Mouse (Mus musculus): Measurements from ENCODE around the gene Akr1a1.
"Not testable (repeated sequence)": the region's sequence is repeated elsewhere in the genome, so short reads cannot be mapped to it uniquely, and the experiment has no call there.

Gene Akr1a1

GRCm38 (mm10) chr4:116650924-116651796 is at the start of gene Akr1a1:
Gene Akr1a1 (minus strand): TSS chr4:116651680.
- DNase-seq = peak; percentile 89 to 90

DNA sequence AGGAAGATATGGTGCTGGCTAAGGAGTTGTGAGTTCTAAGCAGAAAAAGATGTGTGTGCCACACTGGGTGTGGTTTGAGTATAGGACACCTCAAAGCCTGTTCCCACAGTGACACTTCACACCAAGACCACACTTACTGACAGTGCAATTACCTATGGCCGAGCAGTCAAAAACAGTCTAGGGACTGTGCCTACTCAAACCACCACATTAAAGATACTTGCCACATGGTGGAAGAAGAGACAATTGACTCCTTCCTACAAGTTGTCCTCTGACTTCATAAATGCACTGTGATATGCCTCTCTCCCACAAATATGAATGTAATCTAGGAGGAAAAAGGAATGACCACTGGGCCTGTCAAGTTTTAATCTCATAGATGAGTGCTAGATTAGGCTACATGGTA is 49.5 kb upstream of the Akr1a1 start:
- DNase-seq = no peak

- DNase-seq = no peak
These were observed 47.3 kb upstream of the Akr1a1 start for GRCm38 (mm10) chr4:116698693-116699342.

DNA sequence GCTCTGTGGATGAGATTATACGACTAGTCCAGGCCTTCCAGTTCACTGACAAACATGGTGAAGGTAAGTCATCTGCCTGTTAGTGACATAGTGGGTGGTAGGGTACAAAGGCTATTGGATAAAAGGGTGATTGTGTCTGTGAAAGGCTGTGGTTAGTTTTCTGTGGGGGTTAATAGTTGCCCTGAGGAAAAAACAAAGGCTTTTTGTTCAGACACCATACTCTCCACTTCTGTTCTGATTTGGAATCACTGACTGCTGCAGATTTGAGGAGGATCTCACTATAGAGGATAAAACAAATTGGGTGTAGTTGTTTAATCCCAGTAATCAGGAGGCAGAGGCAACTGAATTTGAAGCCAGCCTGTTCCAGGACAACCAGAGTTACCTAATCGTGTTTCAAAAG is 42.3 kb upstream of the Akr1a1 start:
- DNase-seq = no peak

- no peak for DNase-seq
These were observed 40.7 kb upstream of the Akr1a1 start for GRCm38 (mm10) chr4:116692146-116692545.

- no peak for DNase-seq
These were observed 37.9 kb upstream of the Akr1a1 start for GRCm38 (mm10) chr4:116689309-116689876.

- DNase-seq = no peak
These were observed 35.6 kb upstream of the Akr1a1 start for GRCm38 (mm10) chr4:116687041-116687440.

GRCm38 (mm10) chr4:116685402-116686061 is 34.1 kb upstream of the Akr1a1 start, which contains the start of gene Prdx1:
Gene Prdx1 (plus strand): TSS chr4:116685544.
- peak; percentile 95 to 98 for DNase-seq

DNA sequence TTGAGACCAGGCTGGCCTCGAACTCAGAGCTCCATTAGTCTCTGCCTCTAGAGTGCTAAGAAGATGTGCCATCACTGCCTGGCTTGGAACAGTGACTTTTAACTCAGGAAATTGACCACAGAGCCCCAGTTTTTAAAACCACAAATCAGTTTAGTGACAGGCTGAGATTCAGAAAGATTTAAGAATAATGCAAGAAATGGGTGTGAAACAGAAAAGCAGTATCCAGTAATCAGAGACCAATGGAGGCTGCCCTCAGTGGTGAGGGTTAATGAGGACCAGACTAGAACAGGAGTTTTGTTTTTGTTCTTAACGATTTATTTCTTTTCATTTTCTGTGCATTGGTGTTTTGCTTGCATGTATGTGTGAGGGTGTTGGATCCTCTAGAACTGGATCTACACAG is 33.2 kb upstream of the Akr1a1 start:
- no peak for DNase-seq

DNA sequence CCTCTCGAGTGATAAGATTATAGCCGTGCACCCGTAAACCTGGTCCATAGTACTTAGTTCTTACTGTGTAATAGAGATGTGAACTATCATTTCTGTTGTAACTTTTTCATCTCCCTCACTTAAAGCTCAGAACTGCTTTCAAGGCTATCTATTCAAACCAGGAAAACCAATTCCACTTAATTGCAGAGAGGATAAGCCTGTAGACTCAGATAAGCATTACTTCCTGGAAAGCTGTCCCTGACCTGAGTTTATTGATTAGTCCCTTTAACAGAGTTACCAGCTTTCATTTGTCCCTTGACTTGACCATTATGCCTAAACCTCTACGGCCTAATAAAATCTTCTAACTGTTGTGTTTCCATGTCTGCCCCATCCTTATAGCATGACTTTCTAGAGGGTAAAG is 32.5 kb upstream of the Akr1a1 start:
- no peak for DNase-seq

DNA sequence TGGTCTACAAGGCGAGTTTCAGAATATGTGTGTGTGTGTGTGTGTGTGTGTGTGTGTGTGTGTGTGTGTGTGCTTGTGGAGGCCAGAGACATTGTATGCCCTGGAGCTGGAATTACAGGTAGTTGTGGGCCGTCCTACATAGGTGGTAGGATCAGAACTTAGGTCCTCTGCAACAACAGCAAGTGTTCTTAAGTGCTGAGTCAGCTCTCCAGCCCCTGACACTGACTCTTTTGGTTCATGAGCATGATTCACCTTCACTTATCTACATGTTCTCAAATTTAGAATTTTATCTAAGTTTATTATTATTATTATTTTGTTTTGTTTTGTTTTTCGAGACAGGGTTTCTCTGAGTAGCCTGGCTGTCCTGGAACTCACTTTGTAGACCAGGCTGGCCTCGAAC is 29.0 kb upstream of the Akr1a1 start:
- DNase-seq = not testable (repeated sequence)

DNA sequence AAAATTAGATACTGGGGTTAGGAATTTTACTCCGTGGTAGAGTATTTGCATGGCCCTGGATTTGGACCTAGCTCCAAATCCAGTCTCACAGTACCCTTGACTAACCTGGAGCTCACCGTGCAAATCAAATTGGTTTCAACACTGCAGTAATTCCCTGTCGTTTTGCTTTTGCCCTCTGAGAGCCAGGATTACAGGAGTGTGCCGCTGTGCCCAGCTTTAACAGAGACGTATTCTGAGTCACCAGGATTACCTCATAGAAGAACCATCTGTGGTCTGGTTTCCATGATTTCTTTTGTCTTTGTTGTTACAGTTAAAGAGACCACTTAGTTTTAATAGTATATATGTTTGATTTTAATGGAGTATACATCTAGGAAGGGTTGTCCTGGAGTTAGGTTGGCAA is 27.7 kb upstream of the Akr1a1 start:
- no peak for DNase-seq

DNA sequence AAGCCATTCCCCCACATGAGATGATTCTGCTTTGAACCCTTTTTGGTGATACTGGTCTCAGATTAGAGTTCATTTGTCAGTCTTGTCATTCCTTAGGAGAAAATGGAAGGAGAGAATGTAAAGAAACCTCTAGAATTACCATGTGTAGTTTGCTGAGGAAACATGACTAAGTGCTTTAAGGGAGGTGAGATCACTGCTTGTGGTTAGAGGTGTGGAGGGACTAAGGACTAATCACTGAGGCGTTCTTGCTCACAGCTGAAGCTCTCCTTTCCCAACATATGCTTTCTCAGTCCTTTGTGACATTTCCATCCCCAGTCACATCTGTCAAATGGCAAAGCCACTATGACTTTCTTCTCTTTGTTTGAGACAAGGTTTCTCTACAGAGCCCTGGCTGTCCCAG is 26.3 kb upstream of the Akr1a1 start:
- no peak for DNase-seq

GRCm38 (mm10) chr4:116676027-116676426 is 24.5 kb upstream of the Akr1a1 start:
- DNase-seq = no peak

DNA sequence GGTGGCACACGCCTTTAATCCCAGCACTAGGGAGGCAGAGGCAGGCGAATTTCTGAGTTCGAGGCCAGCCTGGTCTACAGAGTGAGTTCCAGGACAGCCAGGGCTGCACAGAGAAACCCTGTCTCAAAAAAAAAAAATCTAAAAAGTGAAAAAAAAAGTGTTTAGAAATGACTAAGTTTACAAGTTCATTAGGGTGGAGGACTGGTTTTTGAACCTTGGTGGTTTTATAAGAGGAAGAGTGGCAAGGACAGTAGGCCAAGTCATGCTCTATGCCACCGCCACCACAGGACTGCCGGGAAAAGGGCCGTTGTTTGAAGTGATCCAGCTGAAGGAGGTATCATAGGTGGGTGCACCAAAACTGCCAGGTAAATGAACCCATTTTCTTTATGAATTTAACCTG is 23.3 kb upstream of the Akr1a1 start:
- DNase-seq = not testable (repeated sequence)

DNA sequence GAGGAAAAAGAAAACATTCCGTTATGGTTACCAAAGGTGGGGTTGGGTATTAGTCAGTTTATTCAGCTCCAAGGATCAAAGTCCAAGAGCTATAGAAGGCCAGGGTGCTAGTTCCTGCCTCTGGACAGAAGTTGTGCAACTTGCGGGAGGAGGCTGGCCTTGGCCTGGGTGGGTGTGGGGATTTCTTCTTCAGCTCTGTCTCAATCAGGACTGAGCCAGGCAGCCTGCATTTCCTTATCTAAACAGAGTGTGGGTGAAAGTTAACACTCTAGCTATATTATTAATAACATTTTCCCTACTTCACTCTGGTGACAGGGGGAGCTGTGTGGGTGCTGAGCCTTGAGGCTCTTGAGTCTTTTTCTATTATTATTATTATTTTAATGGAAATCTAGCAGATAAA is 21.3 kb upstream of the Akr1a1 start:
- DNase-seq = no peak

DNA sequence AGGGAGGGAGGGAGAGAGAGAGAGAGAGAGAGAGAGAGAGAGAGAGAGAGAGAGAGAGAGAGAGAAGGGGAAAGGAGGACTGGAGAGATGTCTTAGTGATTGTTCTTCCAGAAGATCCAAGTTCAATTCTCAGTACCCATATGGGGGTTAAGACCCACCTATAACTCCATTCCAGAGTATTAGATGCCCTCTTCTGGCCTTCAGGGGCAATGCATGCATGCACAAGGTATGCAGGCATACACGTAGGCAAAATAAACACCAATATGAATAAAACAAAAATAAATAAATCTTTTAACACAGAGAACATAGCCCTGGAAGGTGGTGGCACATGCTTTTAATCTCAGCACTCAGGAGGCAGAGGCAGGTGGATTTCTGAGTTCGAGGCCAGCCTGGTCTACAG is 17.8 kb upstream of the Akr1a1 start:
- peak; percentile 13 to 26 for DNase-seq

DNA sequence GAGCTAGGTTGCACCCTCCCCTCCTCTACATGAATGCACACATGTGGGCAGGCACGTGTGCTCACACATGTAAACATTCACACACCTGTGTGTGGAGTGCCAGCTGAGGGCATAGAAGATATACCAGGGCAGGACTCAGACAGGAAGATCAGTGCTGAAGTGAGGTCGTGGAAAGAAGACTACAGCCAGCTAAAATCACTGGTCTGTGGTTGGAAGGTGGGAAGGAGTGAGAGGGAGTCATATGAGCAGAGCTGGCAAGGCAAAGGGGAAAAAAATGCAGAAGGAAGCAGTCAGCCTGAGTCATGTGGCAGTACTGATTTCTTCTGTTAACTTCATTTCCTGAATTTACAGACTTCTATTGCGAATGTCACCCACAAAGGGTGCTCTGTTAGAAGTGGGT is 16.7 kb upstream of the Akr1a1 start:
- no peak for DNase-seq

DNA sequence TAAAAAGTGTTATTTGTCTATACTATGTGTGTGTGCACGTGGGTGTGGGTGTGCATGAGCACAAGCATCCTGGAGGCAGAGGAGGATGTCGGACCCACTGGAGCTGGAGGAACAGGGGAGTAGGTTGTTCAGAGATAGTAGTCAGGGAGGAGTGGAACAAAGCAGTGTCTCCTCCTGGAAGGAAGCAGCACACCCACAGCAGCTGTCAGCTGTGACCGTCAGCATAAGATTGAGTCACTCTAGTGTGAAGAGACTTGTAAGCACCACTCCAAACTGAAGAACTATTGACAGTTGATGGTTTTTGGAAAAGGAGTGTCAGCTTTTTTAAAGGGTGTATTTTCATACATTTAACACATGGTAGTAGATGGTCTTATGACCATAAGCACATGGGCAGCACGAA is 15.1 kb upstream of the Akr1a1 start:
- DNase-seq = no peak

- DNase-seq = no peak
These were observed 10.5 kb upstream of the Akr1a1 start for GRCm38 (mm10) chr4:116661998-116662397.

DNA sequence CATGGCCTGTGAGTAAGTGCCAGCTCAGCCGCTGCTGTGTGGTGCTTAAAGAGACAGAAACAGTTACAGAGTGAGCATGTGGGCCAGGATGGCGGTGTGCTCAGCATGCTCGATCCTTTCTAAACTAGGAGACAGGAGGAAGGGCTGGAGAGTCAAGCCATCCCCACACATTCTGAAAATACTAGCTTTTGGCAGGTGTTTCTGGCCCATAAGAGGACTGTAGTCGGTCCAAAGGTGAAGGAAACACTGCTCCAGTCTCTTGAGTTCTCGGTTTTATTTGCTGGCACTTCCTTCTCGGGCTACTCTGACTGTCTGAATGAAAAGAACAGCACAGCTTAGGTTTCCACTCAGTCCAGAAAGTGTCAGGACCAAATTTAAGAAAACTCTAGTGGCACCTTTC is 9.3 kb upstream of the Akr1a1 start:
- DNase-seq = no peak

GRCm38 (mm10) chr4:116659916-116660315 is 8.4 kb upstream of the Akr1a1 start:
- not testable (repeated sequence) for DNase-seq

GRCm38 (mm10) chr4:116659474-116659873 is 8.0 kb upstream of the Akr1a1 start:
- DNase-seq = no peak
